Mouse (Mus musculus): ENCODE measurements around the gene Chit1. TPM values are rescaled to one million over a fixed set of nuclear protein-coding genes. Genes with fewer than 3 reads are reported as not detected.

The Chit1 gene
- total RNA-seq, 2 experiments from 2014 or later = not detected

- H3K27ac ChIP-seq = peak overlapping the region; percentile 100
- TF ChIP-seq CTCF (IDR thresholded peaks at IDR 0.05) = no peak
- DNase-seq = no peak
Measured at GRCm38 (mm10) chr1:134095033-134095612, 15.9 kb upstream of the Chit1 start.

GRCm38 (mm10) chr1:134095721-134096120 lies 15.3 kb upstream of the Chit1 start:
- no peak for TF ChIP-seq CTCF (IDR thresholded peaks at IDR 0.05)
- H3K4me3 ChIP-seq = no peak overlapping the region
- peak overlapping the region; percentile 100 for H3K27ac ChIP-seq
- no peak for DNase-seq
- intact Hi-C loops (cut with DNase I) = no loop called here

More at GRCm38 (mm10) chr1:134095033-134095612, 15.9 kb upstream of the Chit1 start:
- H3K4me3 ChIP-seq = no peak overlapping the region
- intact Hi-C loops (cut with DNase I) = no loop called here

- Histone ChIP-seq H3K4me3 (no peak overlapping the region), H3K27ac (peak overlapping the region; percentile 100)
- TF ChIP-seq CTCF (IDR thresholded peaks at IDR 0.05) = no peak
- intact Hi-C loops (cut with DNase I) = no loop called here
- DNase-seq = no peak
Measured at GRCm38 (mm10) chr1:134096264-134096934, 14.6 kb upstream of the Chit1 start.

- no peak for DNase-seq
- TF ChIP-seq CTCF (IDR thresholded peaks at IDR 0.05) = no peak
- Histone ChIP-seq H3K4me3 (no peak overlapping the region), H3K27ac (peak overlapping the region; percentile 100)
- intact Hi-C loops (cut with DNase I) = no loop called here
Measured at GRCm38 (mm10) chr1:134097080-134097855, 13.8 kb upstream of the Chit1 start.

- no peak for TF ChIP-seq CTCF (IDR thresholded peaks at IDR 0.05)
- Histone ChIP-seq H3K4me3 (peak overlapping the region; percentile 54), H3K27ac (peak overlapping the region; percentile 100)
- intact Hi-C loops (cut with DNase I) = no loop called here
- peak; percentile 87 for DNase-seq
Measured at GRCm38 (mm10) chr1:134097956-134098725, 12.9 kb upstream of the Chit1 start.

GRCm38 (mm10) chr1:134098726-134099515 lies 12.1 kb upstream of the Chit1 start:
- DNase-seq = peak; percentile 92
- no peak for TF ChIP-seq CTCF (IDR thresholded peaks at IDR 0.05)
- Histone ChIP-seq H3K4me3 (peak overlapping the region; percentile 72), H3K27ac (peak overlapping the region; percentile 100)
- intact Hi-C loops (cut with DNase I) = loop anchor here (1.0 kb wide), 1 partner anchor 20 kb away; the partner anchor contains the start of gene Btg2

GRCm38 (mm10) chr1:134099516-134100235 lies 11.4 kb upstream of the Chit1 start:
- TF ChIP-seq CTCF (IDR thresholded peaks at IDR 0.05) = no peak
- Histone ChIP-seq H3K4me3 (peak overlapping the region; percentile 72), H3K27ac (peak overlapping the region; percentile 100)
- intact Hi-C loops (cut with DNase I) = loop anchor here (1.0 to 10.0 kb wide), 2 partner anchors 20 to 135 kb away; partner anchors contain the start of gene Btg2
- peak; percentile 55 for DNase-seq

- H3K4me3 ChIP-seq = no peak overlapping the region
- intact Hi-C loops (cut with DNase I) = loop anchor here (10.0 kb wide), 1 partner anchor 136 kb away; no protein-coding TSS in a partner anchor
- TF ChIP-seq CTCF (IDR thresholded peaks at IDR 0.05) = no peak
- DNase-seq = peak; percentile 24
- H3K27ac ChIP-seq = peak overlapping the region; percentile 100
Measured at GRCm38 (mm10) chr1:134100401-134100800, 10.6 kb upstream of the Chit1 start.

GRCm38 (mm10) chr1:134100928-134101327 lies 10.1 kb upstream of the Chit1 start:
- intact Hi-C loops (cut with DNase I) = loop anchor here (10.0 kb wide), 1 partner anchor 136 kb away; no protein-coding TSS in a partner anchor
- Histone ChIP-seq H3K27ac (peak overlapping the region; percentile 100), H3K4me3 (no peak overlapping the region)
- no peak for DNase-seq
- TF ChIP-seq CTCF (IDR thresholded peaks at IDR 0.05) = no peak

GRCm38 (mm10) chr1:134101593-134101992 lies 9.4 kb upstream of the Chit1 start:
- TF ChIP-seq CTCF (IDR thresholded peaks at IDR 0.05) = no peak
- Histone ChIP-seq H3K4me3 (no peak overlapping the region), H3K27ac (peak overlapping the region; percentile 100)
- DNase-seq = no peak
- intact Hi-C loops (cut with DNase I) = loop anchor here (10.0 kb wide), 1 partner anchor 137 kb away; no protein-coding TSS in a partner anchor

GRCm38 (mm10) chr1:134103861-134104260 lies 7.2 kb upstream of the Chit1 start:
- Histone ChIP-seq H3K4me3 (no peak overlapping the region), H3K27ac (peak overlapping the region; percentile 88)
- no peak for TF ChIP-seq CTCF (IDR thresholded peaks at IDR 0.05)
- intact Hi-C loops (cut with DNase I) = loop anchor here (10.0 kb wide), 1 partner anchor 139 kb away; no protein-coding TSS in a partner anchor
- DNase-seq = peak; percentile 77

All from gastrocnemius, adult 2 months (tissue).